Mouse (Mus musculus) neural tube, embryonic 12.5 days (tissue): Measurements from ENCODE around the gene Celf2. TPM values are rescaled to one million over a fixed set of nuclear protein-coding genes. Genes with fewer than 3 reads are reported as not detected.
"Not testable (repeated sequence)": the region's sequence is repeated elsewhere in the genome, so short reads cannot be mapped to it uniquely, and the experiment has no call there.

ENCODE experiments used
- ATAC-seq: fragments of 200-750 bp; cut with Nextera tagmentation; 2 replicates; pipeline ENCODE4 v1.8.0; 2017; ENCODE audit warnings: low read depth, mild to moderate bottlenecking, moderate TSS enrichment, moderate library complexity; ENCODE audit not compliant: low FRiP score
- H3K27ac ChIP-seq: fragments of 300-500 bp; sonication (generic); 2 replicates; pipeline ENCODE4 v1.5.1; 2016
- H3K27me3 ChIP-seq: fragments of 300-500 bp; sonication (generic); replicated peaks from 2 replicates; pipeline ENCODE4 v1.6.1; 2016; ENCODE audit warnings: mild to moderate bottlenecking
- H3K36me3 ChIP-seq: fragments of 300-500 bp; sonication (generic); 2 replicates; pipeline ENCODE4 v1.6.1; 2016; ENCODE audit warnings: mild to moderate bottlenecking
- H3K4me1 ChIP-seq: fragments of 300-500 bp; sonication (generic); 2 replicates; pipeline ENCODE4 v1.6.1; 2016
- H3K4me2 ChIP-seq: fragments of 300-500 bp; sonication (generic); replicated peaks from 2 replicates; pipeline ENCODE4 v1.6.1; 2016; ENCODE audit warnings: mild to moderate bottlenecking
- H3K4me3 ChIP-seq: fragments of 300-500 bp; sonication (generic); 2 replicates; pipeline ENCODE4 v1.5.1; 2016
- H3K9ac ChIP-seq: fragments of 300-500 bp; sonication (generic); 2 replicates; pipeline ENCODE4 v1.6.1; 2016; ENCODE audit warnings: mild to moderate bottlenecking
- H3K9me3 ChIP-seq: fragments of 300-500 bp; sonication (generic); 2 replicates; pipeline ENCODE4 v1.6.1; 2016; ENCODE audit warnings: mild to moderate bottlenecking
- WGBS: fragments of 180-500 bp; shearing (Covaris S2); methylation state at CpG from one replicate; pipeline ENCODE4 v1.1.7; 2016; 5-methylcytosine and 5-hydroxymethylcytosine counted together
- polyA plus RNA-seq: library from polyadenylated mRNA; unstranded; fragments of >200 nt; fragmentation: Nextera tagmentation; extraction: Ambion mirVana; gene quantifications from 2 replicates; pipeline ENCODE4 v1.2.1, GENCODE M21; 2016

Gene Celf2
- polyA plus RNA-seq, 1 experiment from 2014 or later: 98.4 TPM

DNA sequence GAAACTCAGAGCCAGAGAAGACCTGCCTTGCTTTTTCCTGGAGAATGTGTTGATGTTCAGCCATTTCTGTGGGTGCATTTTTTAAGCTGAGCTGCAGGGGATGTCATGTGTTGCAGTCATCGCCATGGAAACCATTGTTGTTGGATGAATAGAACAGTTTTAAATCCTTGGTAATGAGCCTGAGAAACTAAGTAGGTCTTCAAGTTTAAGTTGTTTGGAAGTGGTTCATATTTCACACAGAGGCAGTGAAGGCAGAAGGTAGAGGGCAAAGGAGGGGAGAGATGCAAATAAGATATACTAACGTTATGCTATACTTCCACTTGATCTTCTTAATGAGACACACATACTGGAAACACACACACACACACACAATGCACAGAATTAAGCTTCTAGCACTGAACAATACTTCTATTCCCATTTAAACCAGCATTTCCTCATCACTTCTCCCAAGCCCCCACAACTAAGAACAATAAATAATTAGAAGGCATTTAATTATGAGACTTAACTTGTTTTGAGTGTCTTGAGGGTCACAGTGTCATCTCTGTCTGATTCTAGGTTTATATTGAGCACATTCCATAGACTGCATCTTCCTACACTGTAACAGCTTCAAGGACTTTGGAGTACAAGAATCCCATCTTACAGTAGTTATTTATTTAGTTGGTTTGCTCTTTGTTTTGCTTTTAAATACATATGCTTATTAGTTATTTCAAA lies 199.1 kb downstream of the Celf2 start:
- ATAC-seq: peak; percentile 83
- Histone ChIP-seq H3K4me3 (no peak overlapping the region), H3K9ac (no peak overlapping the region), H3K27ac (no peak overlapping the region), H3K27me3 (no peaks in the 10 kb centered on the region), H3K36me3 (no peaks in the 10 kb centered on the region), H3K4me1 (peaks cover 12% of the 10 kb centered on the region), H3K9me3 (no peaks in the 10 kb centered on the region), H3K4me2 (0 out of 2 replicates have a peak overlapping the region, but pooled peaks have one; percentile 5)
- WGBS: 15% methylated on average over 2 of the region's 2 CpGs

DNA sequence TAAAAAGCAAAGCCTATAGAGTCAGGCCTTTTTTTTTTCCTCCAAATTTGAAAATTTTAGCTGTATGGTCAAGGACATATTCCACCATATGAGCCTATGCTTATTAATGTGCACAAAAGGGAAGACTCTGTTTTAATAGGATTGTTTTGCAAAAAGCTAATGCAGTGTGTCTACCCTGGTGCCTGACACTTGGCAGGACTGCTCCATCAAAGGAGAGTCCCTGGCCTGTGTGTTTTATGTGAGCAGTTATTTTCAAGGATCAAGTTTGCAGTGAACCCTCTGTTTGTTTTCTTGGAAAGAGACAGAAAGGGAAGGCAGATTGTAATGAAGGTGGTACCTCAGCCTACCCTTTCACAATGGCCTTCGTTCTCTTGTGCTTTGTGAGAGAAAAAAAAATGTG lies 200.0 kb downstream of the Celf2 start:
- WGBS: 32% methylated on average over 1 of the region's 1 CpGs
- ATAC-seq: no peak
- no peaks in the 10 kb centered on the region for H3K36me3 ChIP-seq

DNA sequence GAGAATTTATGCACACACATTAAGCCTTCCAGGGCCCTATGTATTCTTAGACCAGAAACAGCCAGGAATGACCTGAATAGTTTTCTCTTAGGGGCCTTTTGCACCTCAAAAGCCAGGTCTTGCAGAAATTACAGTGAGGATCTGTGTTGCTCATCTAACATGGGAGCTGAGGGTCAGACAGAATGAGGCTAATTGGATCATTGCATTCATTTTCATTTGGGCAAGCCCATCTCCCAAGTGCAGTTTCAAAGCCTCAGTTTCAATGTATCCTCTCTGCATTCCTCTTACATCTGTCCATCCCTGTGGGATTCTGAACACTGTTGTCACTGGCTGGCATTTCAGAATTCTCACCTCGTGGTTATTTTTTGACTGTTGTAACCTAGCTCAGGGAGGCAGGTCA lies 200.6 kb downstream of the Celf2 start:
- ATAC-seq: no peak
- no peak overlapping the region for H3K27ac ChIP-seq
- H3K9me3 ChIP-seq: no peaks in the 10 kb centered on the region
- no peak overlapping the region for H3K4me2 ChIP-seq
- no peaks in the 10 kb centered on the region for H3K27me3 ChIP-seq
- peaks cover 12% of the 10 kb centered on the region for H3K4me1 ChIP-seq
- H3K4me3 ChIP-seq: no peak overlapping the region
- WGBS: 63% methylated on average over 1 of the region's 1 CpGs
- no peaks in the 10 kb centered on the region for H3K36me3 ChIP-seq
- H3K9ac ChIP-seq: no peak overlapping the region

More for the DNA sequence above, 200.0 kb downstream of the Celf2 start:
- Histone ChIP-seq H3K27me3 (no peaks in the 10 kb centered on the region), H3K9ac (no peak overlapping the region), H3K9me3 (no peaks in the 10 kb centered on the region), H3K4me2 (no peak overlapping the region), H3K4me3 (no peak overlapping the region), H3K4me1 (peaks cover 12% of the 10 kb centered on the region), H3K27ac (no peak overlapping the region)

DNA sequence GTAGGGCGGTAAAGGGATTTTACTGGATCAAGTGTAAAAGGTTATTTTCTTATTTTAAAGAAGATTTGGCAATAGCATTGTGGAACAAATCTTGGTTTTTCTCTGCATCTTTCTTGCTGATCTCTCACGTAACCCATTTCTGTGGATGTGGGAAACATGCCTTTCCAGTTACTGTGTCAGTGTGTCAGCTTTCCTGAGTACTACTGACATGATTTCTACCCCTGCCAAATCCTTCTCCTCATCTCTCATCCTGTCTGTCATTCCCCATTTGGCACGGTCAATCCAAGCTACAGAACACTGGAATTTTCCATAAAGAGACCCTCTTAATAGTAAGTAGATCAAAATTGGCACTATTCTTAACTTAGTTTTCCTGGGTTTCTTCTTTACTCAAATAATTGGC lies 221.9 kb downstream of the Celf2 start:
- H3K27ac ChIP-seq: no peak overlapping the region
- ATAC-seq: no peak
- no peaks in the 10 kb centered on the region for H3K36me3 ChIP-seq
- 87% methylated on average over 3 of the region's 3 CpGs for WGBS
- no peaks in the 10 kb centered on the region for H3K4me1 ChIP-seq
- no peaks in the 10 kb centered on the region for H3K9me3 ChIP-seq
- H3K4me3 ChIP-seq: no peak overlapping the region
- H3K9ac ChIP-seq: no peak overlapping the region
- no peaks in the 10 kb centered on the region for H3K27me3 ChIP-seq
- H3K4me2 ChIP-seq: no peak overlapping the region

DNA sequence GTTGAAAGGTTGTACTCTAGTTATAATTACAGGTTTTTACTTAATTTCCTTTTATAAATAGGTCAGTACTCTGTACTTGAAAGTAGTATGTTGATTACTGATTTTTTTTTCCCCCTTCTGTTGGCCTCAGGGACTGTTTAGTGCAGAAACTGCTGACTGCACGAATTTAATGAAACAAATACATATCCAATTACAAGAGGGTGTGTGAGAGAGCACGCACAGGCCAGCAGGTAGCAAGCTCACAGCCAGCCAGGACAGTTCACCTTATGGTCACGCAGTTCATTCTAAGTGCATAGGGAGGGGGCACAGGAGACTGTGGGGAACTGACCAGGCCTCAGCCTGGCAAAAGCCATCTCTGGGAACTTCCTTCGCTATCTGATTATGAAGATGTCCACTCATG lies 236.1 kb downstream of the Celf2 start:
- H3K9ac ChIP-seq: no peak overlapping the region
- no peaks in the 10 kb centered on the region for H3K36me3 ChIP-seq
- whole genome bisulfite sequencing: 70% methylated on average over 4 of the region's 4 CpGs
- H3K27me3 ChIP-seq: no peaks in the 10 kb centered on the region
- H3K4me1 ChIP-seq: 0 out of 2 replicates have a peak, but pooled peaks cover 3% of the 10 kb centered on the region
- no peak overlapping the region for H3K27ac ChIP-seq
- no peaks in the 10 kb centered on the region for H3K9me3 ChIP-seq
- H3K4me2 ChIP-seq: no peak overlapping the region
- no peak for ATAC-seq
- no peak overlapping the region for H3K4me3 ChIP-seq

DNA sequence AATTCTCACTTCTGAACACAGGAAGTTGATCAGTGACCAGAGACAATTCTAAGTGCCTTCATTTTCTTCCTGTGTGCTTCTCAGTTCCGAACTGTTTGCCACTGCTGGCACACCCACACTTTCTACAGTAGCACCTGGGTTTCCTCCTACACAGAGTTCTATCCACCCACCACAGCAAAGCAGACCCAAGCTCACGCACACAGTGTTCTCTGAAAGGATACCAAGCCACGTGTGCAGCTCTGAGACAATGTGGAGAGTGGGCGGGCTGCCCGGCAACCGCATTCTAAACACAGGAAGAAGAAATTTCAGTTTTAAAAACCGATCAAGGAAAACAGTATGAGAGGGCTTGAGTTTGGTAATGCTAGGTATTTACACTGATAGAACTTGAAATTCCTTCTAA lies 239.3 kb downstream of the Celf2 start:
- Histone ChIP-seq H3K9me3 (no peaks in the 10 kb centered on the region), H3K27me3 (no peaks in the 10 kb centered on the region), H3K9ac (no peak overlapping the region), H3K36me3 (no peaks in the 10 kb centered on the region), H3K4me1 (0 out of 2 replicates have a peak, but pooled peaks cover 3% of the 10 kb centered on the region), H3K4me2 (no peak overlapping the region), H3K4me3 (no peak overlapping the region), H3K27ac (no peak overlapping the region)
- ATAC-seq: no peak
- WGBS: 86% methylated on average over 7 of the region's 7 CpGs

DNA sequence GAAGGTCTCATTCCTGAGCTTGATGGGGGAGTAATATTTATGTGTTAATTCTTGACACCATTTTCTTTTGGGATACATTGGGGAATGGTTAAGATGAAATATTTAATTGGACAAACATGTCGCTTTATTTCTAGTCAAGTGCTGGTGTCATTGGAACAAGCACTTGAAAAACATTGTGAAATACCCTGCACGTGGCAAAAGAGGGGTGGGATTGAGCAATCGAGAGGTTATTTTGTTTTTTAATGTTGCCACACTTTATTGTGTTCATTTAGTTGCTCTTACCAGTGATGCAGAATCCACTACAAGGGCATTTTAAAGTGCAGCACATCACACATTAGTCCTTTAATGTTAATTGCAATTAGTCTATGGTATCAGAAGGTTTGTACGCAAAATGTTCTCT lies 242.2 kb downstream of the Celf2 start:
- Histone ChIP-seq H3K9ac (no peak overlapping the region), H3K4me2 (no peak overlapping the region), H3K36me3 (no peaks in the 10 kb centered on the region), H3K9me3 (no peaks in the 10 kb centered on the region), H3K4me3 (no peak overlapping the region), H3K27ac (no peak overlapping the region), H3K27me3 (no peaks in the 10 kb centered on the region), H3K4me1 (no peaks in the 10 kb centered on the region)
- 93% methylated on average over 4 of the region's 4 CpGs for WGBS
- ATAC-seq: no peak

DNA sequence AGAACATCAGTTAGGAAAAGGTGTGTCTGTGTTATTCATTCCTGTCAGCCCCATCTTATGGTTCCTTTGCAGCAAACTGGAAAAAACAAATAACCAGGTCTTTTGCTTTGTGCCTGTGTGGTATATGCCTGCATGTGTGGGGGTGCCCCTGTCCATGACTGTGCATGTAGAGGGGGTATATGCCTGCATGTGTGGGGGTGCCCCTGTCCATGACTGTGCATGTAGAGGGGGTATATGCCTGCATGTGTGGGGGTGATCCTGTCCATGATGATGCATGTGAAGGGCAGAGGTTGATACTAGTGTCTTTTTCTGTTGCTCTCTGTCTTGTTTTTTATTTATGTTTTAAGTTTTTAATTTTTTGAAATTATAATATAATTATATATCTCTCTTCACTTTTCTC lies 246.7 kb downstream of the Celf2 start:
- not testable (repeated sequence) for H3K27ac ChIP-seq, H3K9ac ChIP-seq, H3K4me1 ChIP-seq, H3K4me3 ChIP-seq, ATAC-seq, H3K27me3 ChIP-seq, H3K4me2 ChIP-seq, H3K9me3 ChIP-seq, H3K36me3 ChIP-seq

DNA sequence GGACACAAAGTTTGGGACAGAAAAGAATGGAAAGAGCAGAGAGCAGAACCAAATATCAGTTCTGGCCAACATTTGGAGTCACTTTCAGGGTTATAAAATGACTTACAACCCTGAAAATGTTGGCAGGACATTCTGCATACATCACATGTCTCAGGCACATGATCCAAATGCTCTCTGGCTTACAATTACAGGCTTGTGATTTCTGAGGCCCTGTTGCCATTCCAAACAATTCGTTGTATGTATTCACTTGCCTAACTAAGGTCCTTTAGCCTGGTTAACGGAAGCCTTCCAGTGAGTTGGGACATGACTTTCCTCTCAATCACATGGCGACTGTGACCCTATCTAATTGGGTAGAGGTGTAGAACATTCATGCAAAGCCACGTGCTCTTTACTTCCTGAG lies 249.2 kb downstream of the Celf2 start:
- no peak for ATAC-seq
- H3K4me3 ChIP-seq: no peak overlapping the region
- H3K27ac ChIP-seq: no peak overlapping the region
- 83% methylated on average over 4 of the region's 4 CpGs for WGBS
- no peaks in the 10 kb centered on the region for H3K27me3 ChIP-seq
- H3K36me3 ChIP-seq: no peaks in the 10 kb centered on the region
- H3K4me2 ChIP-seq: no peak overlapping the region
- no peak overlapping the region for H3K9ac ChIP-seq
- H3K9me3 ChIP-seq: no peaks in the 10 kb centered on the region
- H3K4me1 ChIP-seq: no peaks in the 10 kb centered on the region

DNA sequence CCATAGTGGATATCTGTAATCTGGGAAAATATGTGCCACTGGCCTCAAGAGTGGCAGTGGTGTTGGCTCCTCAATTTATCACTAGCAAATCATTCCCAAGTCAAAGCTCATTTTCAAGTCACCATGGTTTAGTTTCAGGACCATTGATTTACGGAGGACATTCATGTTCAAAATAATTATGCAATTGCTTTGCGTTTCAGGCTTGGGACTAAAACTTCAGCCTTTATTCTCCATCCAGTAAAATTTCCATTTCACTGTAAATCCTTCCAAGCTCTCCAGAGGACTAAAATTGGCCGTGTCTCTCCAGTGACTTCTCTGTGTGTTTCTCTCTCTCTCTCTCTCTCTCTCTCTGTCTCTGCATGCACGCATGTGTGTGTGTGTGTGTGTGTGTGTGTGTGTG lies 249.7 kb downstream of the Celf2 start:
- WGBS: 79% methylated on average over 4 of the region's 4 CpGs
- no peak overlapping the region for H3K4me3 ChIP-seq
- no peak overlapping the region for H3K27ac ChIP-seq
- no peak overlapping the region for H3K9ac ChIP-seq
- H3K36me3 ChIP-seq: no peaks in the 10 kb centered on the region
- no peak for ATAC-seq
- H3K4me1 ChIP-seq: no peaks in the 10 kb centered on the region
- no peaks in the 10 kb centered on the region for H3K9me3 ChIP-seq
- H3K4me2 ChIP-seq: no peak overlapping the region
- no peaks in the 10 kb centered on the region for H3K27me3 ChIP-seq

DNA sequence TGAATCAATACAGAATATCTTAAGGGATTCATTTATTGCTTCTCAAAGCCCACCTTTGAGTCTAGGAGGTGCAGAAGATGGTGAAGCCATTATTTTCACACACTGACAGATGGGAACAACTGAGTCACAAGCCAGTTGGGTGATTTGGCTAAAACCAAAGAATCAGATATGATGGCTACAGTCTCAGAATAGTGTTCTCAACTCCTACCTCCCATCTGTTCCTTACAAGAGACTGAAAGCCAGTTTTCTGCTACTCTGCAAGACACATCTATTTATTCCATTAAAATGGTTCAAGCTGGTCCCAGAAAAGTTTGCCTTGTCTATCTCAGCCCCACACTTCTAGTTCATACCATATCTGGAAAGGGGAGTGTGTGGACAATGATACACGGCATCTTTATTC lies 253.3 kb downstream of the Celf2 start:
- no peaks in the 10 kb centered on the region for H3K27me3 ChIP-seq
- no peaks in the 10 kb centered on the region for H3K4me1 ChIP-seq
- no peaks in the 10 kb centered on the region for H3K36me3 ChIP-seq
- 93% methylated on average over 1 of the region's 1 CpGs for WGBS
- H3K27ac ChIP-seq: no peak overlapping the region
- no peak overlapping the region for H3K4me3 ChIP-seq
- no peak overlapping the region for H3K9ac ChIP-seq
- no peaks in the 10 kb centered on the region for H3K9me3 ChIP-seq
- ATAC-seq: no peak
- no peak overlapping the region for H3K4me2 ChIP-seq

DNA sequence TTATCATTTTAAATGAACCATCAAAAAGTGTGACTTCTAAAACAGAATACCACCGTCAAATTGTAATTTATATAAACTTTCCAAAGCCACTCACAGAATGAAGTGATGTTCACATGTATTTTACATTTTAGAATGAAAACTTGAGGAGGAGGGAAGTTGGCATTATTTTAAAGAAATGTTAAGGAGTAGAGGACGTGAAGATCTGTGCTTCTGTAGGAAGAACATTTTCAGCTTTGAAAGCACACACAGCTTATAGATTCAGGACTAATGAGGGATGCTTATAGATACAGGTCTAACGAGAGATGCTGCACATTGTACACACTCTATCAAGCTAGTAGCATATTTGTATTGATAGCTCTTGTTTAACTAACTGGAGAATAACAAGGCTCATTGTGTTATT lies 254.0 kb downstream of the Celf2 start:
- H3K9ac ChIP-seq: no peak overlapping the region

DNA sequence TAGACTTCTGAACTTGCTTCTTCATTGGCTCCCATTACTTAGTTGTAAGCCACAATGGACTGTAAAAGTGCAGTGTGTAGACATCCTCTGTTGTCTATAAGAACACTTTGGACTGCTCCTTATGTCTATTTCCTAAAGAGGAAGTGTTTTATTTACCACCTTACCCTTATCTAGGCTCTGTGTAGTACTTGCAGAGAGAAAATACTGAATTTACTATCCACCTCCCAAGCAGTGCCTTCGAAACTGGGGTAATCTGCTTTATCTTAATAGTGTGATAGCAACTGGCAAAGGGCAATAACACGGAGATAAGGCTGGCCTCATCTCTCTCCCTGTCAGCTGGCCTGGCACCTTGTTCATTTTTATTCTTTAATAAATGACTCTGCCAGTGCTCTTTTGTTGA lies 259.0 kb downstream of the Celf2 start:
- no peak for ATAC-seq
- Histone ChIP-seq H3K4me3 (no peak overlapping the region), H3K9me3 (no peaks in the 10 kb centered on the region), H3K27me3 (no peaks in the 10 kb centered on the region), H3K4me1 (no peaks in the 10 kb centered on the region), H3K9ac (no peak overlapping the region), H3K4me2 (no peak overlapping the region), H3K27ac (no peak overlapping the region), H3K36me3 (no peaks in the 10 kb centered on the region)
- WGBS: 72% methylated on average over 2 of the region's 2 CpGs

More for the DNA sequence above, 254.0 kb downstream of the Celf2 start:
- ATAC-seq: no peak
- H3K4me2 ChIP-seq: no peak overlapping the region
- 82% methylated on average over 3 of the region's 3 CpGs for WGBS
- H3K9me3 ChIP-seq: no peaks in the 10 kb centered on the region
- no peak overlapping the region for H3K4me3 ChIP-seq
- no peak overlapping the region for H3K27ac ChIP-seq
- no peaks in the 10 kb centered on the region for H3K27me3 ChIP-seq
- no peaks in the 10 kb centered on the region for H3K4me1 ChIP-seq
- no peaks in the 10 kb centered on the region for H3K36me3 ChIP-seq
